In genomic region chr1:190665490-190665875, GRCm38 (mm10) we compare ENCODE assay signal across 15 mouse cellular contexts.
"Had no signal": no experiment of that assay in that cellular context is flagged by ENCODE, and none has a peak within 500 bp of the region (broad histone marks: within the 10 kb centered on the region; RNA-seq: fewer than 3 reads in every experiment).

No protein-coding gene starts in this region.

- H3K27me3 ChIP-seq: intestine, embryonic 15.5 days; limb, embryonic 12.5 days; liver, embryonic 13.5 days; lung, embryonic 15.5 days; megakaryocyte, embryonic 14.5 days; midbrain, embryonic 15.5 days had no signal

- H3K27ac ChIP-seq: intestine, embryonic 15.5 days; kidney, embryonic 15.5 days; limb, embryonic 12.5 days; liver, embryonic 13.5 days; lung, embryonic 15.5 days; macrophage; midbrain, embryonic 15.5 days; stomach, postnatal 0 days had no signal

- H3K4me2 ChIP-seq: intestine, embryonic 15.5 days; kidney, embryonic 15.5 days; limb, embryonic 12.5 days; liver, embryonic 13.5 days; lung, embryonic 15.5 days; midbrain, embryonic 15.5 days had no signal

- H3K4me3 ChIP-seq: intestine, embryonic 15.5 days; kidney, embryonic 15.5 days; limb, embryonic 12.5 days; liver, embryonic 13.5 days; lung, embryonic 15.5 days; megakaryocyte, embryonic 14.5 days; midbrain, embryonic 15.5 days had no signal

- ATAC-seq: midbrain, embryonic 15.5 days had no signal

- H3K9me3 ChIP-seq: intestine, embryonic 15.5 days; kidney, embryonic 15.5 days; limb, embryonic 12.5 days; liver, embryonic 13.5 days; lung, embryonic 15.5 days; megakaryocyte, embryonic 14.5 days; midbrain, embryonic 15.5 days had no signal

- H3K36me3 ChIP-seq: intestine, embryonic 15.5 days; kidney, embryonic 15.5 days; limb, embryonic 12.5 days; liver, embryonic 13.5 days; lung, embryonic 15.5 days; midbrain, embryonic 15.5 days had no signal

- H3K9ac ChIP-seq: intestine, embryonic 15.5 days; kidney, embryonic 15.5 days; limb, embryonic 12.5 days; liver, embryonic 13.5 days; liver, postnatal 0 days; lung, embryonic 15.5 days; midbrain, embryonic 15.5 days had no signal

- DNase-seq: layer of hippocampus, adult 9-11 months; liver; liver, embryonic 13.5 days; lung, postnatal 14 days; thymus, adult 2 months; thymus, postnatal 25 days had no signal

- H3K4me1 ChIP-seq: intestine, embryonic 15.5 days; liver, embryonic 13.5 days; lung, embryonic 15.5 days; megakaryocyte, embryonic 14.5 days; midbrain, embryonic 15.5 days had no signal
